Mouse (Mus musculus) stomach, embryonic 15.5 days (tissue): ENCODE data around the gene Tpcn1. TPM values are rescaled to one million over a fixed set of nuclear protein-coding genes. Genes with fewer than 3 reads are reported as not detected.

Experiments
- polyA plus RNA-seq: library from polyadenylated mRNA; unstranded; fragments of >200 nt; fragmentation: Nextera tagmentation; extraction: Ambion mirVana; gene quantifications from 2 replicates; pipeline ENCODE4 v1.2.1, GENCODE M21; 2015

Tpcn1 gene
- polyA plus RNA-seq, 1 experiment from 2014 or later, result 25.7 TPM

Other genes starting within 250 kb of the Tpcn1 start
- gene Lhx5, start 157.0 kb downstream of the Tpcn1 start, polyA plus RNA-seq, result 0.14 and 0.17 TPM in 2 replicates
- gene Sdsl, start 115.9 kb downstream of the Tpcn1 start, polyA plus RNA-seq, result 15.9 and 19.4 TPM in 2 replicates
- 0.36 and 0.52 TPM in 2 replicates for gene Sds, start 112.1 kb downstream of the Tpcn1 start, polyA plus RNA-seq
- gene Plbd2, start 85.0 kb downstream of the Tpcn1 start, polyA plus RNA-seq, result 51.5 and 53.5 TPM in 2 replicates
- gene Slc8b1, start 77.5 kb downstream of the Tpcn1 start, polyA plus RNA-seq, result 6.2 and 8.3 TPM in 2 replicates
- gene Iqcd, start 343 bp upstream of the Tpcn1 start, polyA plus RNA-seq, result 0.40 and 0.69 TPM in 2 replicates
- gene Rita1, start 23.9 kb upstream of the Tpcn1 start, polyA plus RNA-seq, result 10.4 and 11.4 TPM in 2 replicates
- gene Ddx54, start 24.1 kb upstream of the Tpcn1 start, polyA plus RNA-seq, result 41.8 and 44.9 TPM in 2 replicates
- not detected in 2 replicates for gene Cfap73, start 45.6 kb upstream of the Tpcn1 start, polyA plus RNA-seq
- gene Rasal1, start 60.1 kb upstream of the Tpcn1 start, polyA plus RNA-seq, result 0.34 and 0.54 TPM in 2 replicates
- 5.2 and 5.6 TPM in 2 replicates for gene Dtx1, start 123.3 kb upstream of the Tpcn1 start, polyA plus RNA-seq
- gene Oas2, start 161.2 kb upstream of the Tpcn1 start, polyA plus RNA-seq, result 0.46 and 0.51 TPM in 2 replicates
- gene Oas3, start 189.0 kb upstream of the Tpcn1 start, polyA plus RNA-seq, result 0.32 and 0.40 TPM in 2 replicates
- not detected in 2 replicates for gene Oas1e, start 206.9 kb upstream of the Tpcn1 start, polyA plus RNA-seq
- gene Oas1c, start 223.8 kb upstream of the Tpcn1 start, polyA plus RNA-seq, result 0.54 and 0.71 TPM in 2 replicates